Mouse (Mus musculus) kidney, embryonic 15.5 days (tissue): ENCODE results near the gene Wt1. TPM values are rescaled to one million over a fixed set of nuclear protein-coding genes. Genes with fewer than 3 reads are reported as not detected.

Experiments
- ATAC-seq: fragments of 200-750 bp; cut with Nextera tagmentation; replicated peaks from 2 replicates; pipeline ENCODE4 v1.8.0; 2017; ENCODE audit warnings: moderate TSS enrichment; ENCODE audit not compliant: low FRiP score
- H3K27ac ChIP-seq: fragments of 300-500 bp; sonication (generic); 2 replicates; pipeline ENCODE4 v1.5.1; 2015; ENCODE audit warnings: mild to moderate bottlenecking, inconsistent platforms
- H3K27me3 ChIP-seq: fragments of 300-500 bp; sonication (generic); 2 replicates; pipeline ENCODE4 v1.6.1; 2015; ENCODE audit warnings: inconsistent platforms
- H3K36me3 ChIP-seq: fragments of 300-500 bp; sonication (generic); 2 replicates; pipeline ENCODE4 v1.6.1; 2015; ENCODE audit warnings: inconsistent platforms
- H3K4me1 ChIP-seq: fragments of 300-500 bp; sonication (generic); 2 replicates; pipeline ENCODE4 v1.6.1; 2015; ENCODE audit warnings: inconsistent platforms
- H3K4me2 ChIP-seq: fragments of 300-500 bp; sonication (generic); 2 replicates; pipeline ENCODE4 v1.6.1; 2015; ENCODE audit warnings: moderate library complexity, mild to moderate bottlenecking, inconsistent platforms
- H3K4me3 ChIP-seq: fragments of 300-500 bp; sonication (generic); replicated peaks from 2 replicates; pipeline ENCODE4 v1.5.1; 2015; ENCODE audit warnings: mild to moderate bottlenecking, inconsistent platforms
- H3K9ac ChIP-seq: fragments of 300-500 bp; sonication (generic); 2 replicates; pipeline ENCODE4 v1.6.1; 2015; ENCODE audit warnings: mild to moderate bottlenecking, inconsistent platforms
- H3K9me3 ChIP-seq: fragments of 300-500 bp; sonication (generic); replicated peaks from 2 replicates; pipeline ENCODE4 v1.6.1; 2016; ENCODE audit warnings: inconsistent platforms
- WGBS: fragments of 180-500 bp; shearing (Covaris S2); methylation state at CpG from one replicate; pipeline ENCODE4 v1.1.7; 2015; ENCODE audit warnings: mixed read lengths; 5-methylcytosine and 5-hydroxymethylcytosine counted together
- polyA plus RNA-seq: library from polyadenylated mRNA; unstranded; fragments of >200 nt; fragmentation: Nextera tagmentation; extraction: Ambion mirVana; gene quantifications from 2 replicates; pipeline ENCODE4 v1.2.1, GENCODE M21; 2015

The Wt1 gene
- polyA plus RNA-seq, 1 experiment from 2014 or later: 130 TPM

GRCm38 (mm10) chr2:105126691-105127530 is 582 bp downstream of the Wt1 start:
- Histone ChIP-seq H3K27ac (peak overlapping the region; percentile 95), H3K27me3 (peaks cover 87% of the 10 kb centered on the region), H3K4me2 (peak overlapping the region; percentile 63), H3K9me3 (no peaks in the 10 kb centered on the region), H3K36me3 (no peaks in the 10 kb centered on the region), H3K9ac (peak overlapping the region; percentile 76), H3K4me3 (peak overlapping the region; percentile 76), H3K4me1 (peaks cover 74% of the 10 kb centered on the region)
- under 1% methylated on average over 91 of the region's 92 CpGs for WGBS
- peak; percentile 13 for ATAC-seq

- Histone ChIP-seq H3K9me3 (no peaks in the 10 kb centered on the region), H3K36me3 (no peaks in the 10 kb centered on the region), H3K9ac (peak overlapping the region; percentile 76), H3K4me2 (peak overlapping the region; percentile 63), H3K4me3 (peak overlapping the region; percentile 76), H3K27ac (peak overlapping the region; percentile 95), H3K27me3 (peaks cover 85% of the 10 kb centered on the region), H3K4me1 (peaks cover 76% of the 10 kb centered on the region)
- no peak for ATAC-seq
- WGBS: under 1% methylated on average over 52 of the region's 52 CpGs
Observed at GRCm38 (mm10) chr2:105127531-105128480, 1.5 kb downstream of the Wt1 start.

- H3K27me3 ChIP-seq: peaks cover 84% of the 10 kb centered on the region
- 7% methylated on average over 12 of the region's 12 CpGs for WGBS
Observed at GRCm38 (mm10) chr2:105128564-105128963, 2.2 kb downstream of the Wt1 start.

GRCm38 (mm10) chr2:105130351-105131060 is 4.2 kb downstream of the Wt1 start:
- WGBS: 4% methylated on average over 32 of the region's 32 CpGs
- Histone ChIP-seq H3K4me3 (peak overlapping the region; percentile 76), H3K9me3 (no peaks in the 10 kb centered on the region), H3K9ac (peak overlapping the region; percentile 43), H3K4me2 (peak overlapping the region; percentile 63), H3K4me1 (peaks cover 85% of the 10 kb centered on the region), H3K27me3 (peaks cover 83% of the 10 kb centered on the region), H3K27ac (peak overlapping the region; percentile 84), H3K36me3 (no peaks in the 10 kb centered on the region; the same call in 1 of the 2 replicates)
- 0 out of 2 replicates have a peak, but pooled peaks have one; percentile 3 for ATAC-seq

More at GRCm38 (mm10) chr2:105128564-105128963, 2.2 kb downstream of the Wt1 start:
- H3K4me3 ChIP-seq: peak overlapping the region; percentile 76
- no peaks in the 10 kb centered on the region for H3K36me3 ChIP-seq
- peak overlapping the region; percentile 76 for H3K9ac ChIP-seq
- H3K27ac ChIP-seq: peak overlapping the region; percentile 95
- peak overlapping the region; percentile 63 for H3K4me2 ChIP-seq
- H3K9me3 ChIP-seq: no peaks in the 10 kb centered on the region
- ATAC-seq: no peak
- H3K4me1 ChIP-seq: peaks cover 76% of the 10 kb centered on the region

- Histone ChIP-seq H3K27me3 (peaks cover 83% of the 10 kb centered on the region), H3K36me3 (peaks cover under 1% of the 10 kb centered on the region; the same call in 1 of the 2 replicates), H3K9ac (peak overlapping the region; percentile 43), H3K4me3 (peak overlapping the region; percentile 76), H3K4me1 (peaks cover 78% of the 10 kb centered on the region), H3K9me3 (no peaks in the 10 kb centered on the region), H3K27ac (peak overlapping the region; percentile 84), H3K4me2 (peak overlapping the region; percentile 63)
- WGBS: 16% methylated on average over 12 of the region's 12 CpGs
- no peak for ATAC-seq
Observed at GRCm38 (mm10) chr2:105131061-105131810, 4.9 kb downstream of the Wt1 start.

GRCm38 (mm10) chr2:105131811-105132100 is 5.4 kb downstream of the Wt1 start:
- 5% methylated on average over 2 of the region's 2 CpGs for WGBS
- H3K4me3 ChIP-seq: peak overlapping the region; percentile 76
- no peak for ATAC-seq
- peak overlapping the region; percentile 84 for H3K27ac ChIP-seq
- peak overlapping the region; percentile 63 for H3K4me2 ChIP-seq
- H3K9ac ChIP-seq: 0 out of 2 replicates have a peak overlapping the region, but pooled peaks have one; percentile 3
- peaks cover 85% of the 10 kb centered on the region for H3K27me3 ChIP-seq
- peaks cover 74% of the 10 kb centered on the region for H3K4me1 ChIP-seq
- peaks cover 5% of the 10 kb centered on the region; the same call in 1 of the 2 replicates for H3K36me3 ChIP-seq
- H3K9me3 ChIP-seq: no peaks in the 10 kb centered on the region

GRCm38 (mm10) chr2:105132300-105132699 is 6.0 kb downstream of the Wt1 start:
- peaks cover 10% of the 10 kb centered on the region for H3K36me3 ChIP-seq
- ATAC-seq: peak; percentile 70
- H3K4me2 ChIP-seq: peak overlapping the region; percentile 63
- 0 out of 2 replicates have a peak overlapping the region, but pooled peaks have one; percentile 3 for H3K9ac ChIP-seq
- peaks cover 73% of the 10 kb centered on the region for H3K4me1 ChIP-seq
- peaks cover 84% of the 10 kb centered on the region for H3K27me3 ChIP-seq
- peak overlapping the region; percentile 76 for H3K4me3 ChIP-seq
- no peaks in the 10 kb centered on the region for H3K9me3 ChIP-seq
- WGBS: under 1% methylated on average over 17 of the region's 17 CpGs
- peak overlapping the region; percentile 84 for H3K27ac ChIP-seq

- 13% methylated on average over 43 of the region's 43 CpGs for WGBS
- H3K27ac ChIP-seq: peak overlapping the region; percentile 61
- H3K4me1 ChIP-seq: peaks cover 68% of the 10 kb centered on the region
- no peak for ATAC-seq
- H3K36me3 ChIP-seq: peaks cover 12% of the 10 kb centered on the region
- H3K9me3 ChIP-seq: no peaks in the 10 kb centered on the region
- peak overlapping the region; percentile 24 for H3K9ac ChIP-seq
- peaks cover 77% of the 10 kb centered on the region for H3K27me3 ChIP-seq
- H3K4me3 ChIP-seq: peak overlapping the region; percentile 76
- peak overlapping the region; percentile 63 for H3K4me2 ChIP-seq
Observed at GRCm38 (mm10) chr2:105132933-105133795, 6.8 kb downstream of the Wt1 start.

GRCm38 (mm10) chr2:105134296-105134695 is 8.0 kb downstream of the Wt1 start:
- ATAC-seq: 0 out of 2 replicates have a peak, but pooled peaks have one; percentile 26
- Histone ChIP-seq H3K4me2 (peak overlapping the region; percentile 63), H3K27ac (0 out of 2 replicates have a peak overlapping the region, but pooled peaks have one; percentile 35), H3K9me3 (no peaks in the 10 kb centered on the region), H3K4me1 (peaks cover 71% of the 10 kb centered on the region), H3K9ac (peak overlapping the region; percentile 10; the same call in 1 of the 2 replicates), H3K4me3 (peak overlapping the region; percentile 23), H3K36me3 (peaks cover 18% of the 10 kb centered on the region), H3K27me3 (peaks cover 71% of the 10 kb centered on the region)
- WGBS: 14% methylated on average over 19 of the region's 19 CpGs

- H3K27me3 ChIP-seq: peaks cover 35% of the 10 kb centered on the region
- no peak overlapping the region for H3K4me3 ChIP-seq
- no peak overlapping the region for H3K4me2 ChIP-seq
- no peaks in the 10 kb centered on the region for H3K9me3 ChIP-seq
- H3K36me3 ChIP-seq: peaks cover 37% of the 10 kb centered on the region
- ATAC-seq: no peak
- peaks cover 49% of the 10 kb centered on the region for H3K4me1 ChIP-seq
- no peak overlapping the region for H3K27ac ChIP-seq
- WGBS: 42% methylated on average over 7 of the region's 7 CpGs
- no peak overlapping the region for H3K9ac ChIP-seq
Observed at GRCm38 (mm10) chr2:105139471-105139870, 13.1 kb downstream of the Wt1 start.
